Mouse (Mus musculus) neural tube, embryonic 15.5 days (tissue): Measurements from ENCODE around the gene Csn1s2b. TPM values are rescaled to one million over a fixed set of nuclear protein-coding genes. Genes with fewer than 3 reads are reported as not detected.

ENCODE experiments used
- polyA plus RNA-seq: library from polyadenylated mRNA; unstranded; fragments of >200 nt; fragmentation: Nextera tagmentation; extraction: Ambion mirVana; gene quantifications from 2 replicates; pipeline ENCODE4 v1.2.1, GENCODE M21; 2015

Csn1s2b gene
- polyA plus RNA-seq, 1 experiment from 2014 or later = 0.26 TPM

Other genes starting within 250 kb of the Csn1s2b start
- gene Sult1d1, start 239.1 kb upstream of the Csn1s2b start, polyA plus RNA-seq = 1.5 TPM in 1 of 2 replicates, not detected in the other
- not detected in 2 replicates for gene Sult1e1, start 216.5 kb upstream of the Csn1s2b start, polyA plus RNA-seq
- not detected in 2 replicates for gene Csn1s1, start 141.9 kb upstream of the Csn1s2b start, polyA plus RNA-seq
- not detected in 2 replicates for gene Csn2, start 108.5 kb upstream of the Csn1s2b start, polyA plus RNA-seq
- gene Csn1s2a, start 33.5 kb upstream of the Csn1s2b start, polyA plus RNA-seq = not detected in 2 replicates
- not detected in 2 replicates for gene Prr27, start 17.6 kb downstream of the Csn1s2b start, polyA plus RNA-seq
- gene Odam, start 76.9 kb downstream of the Csn1s2b start, polyA plus RNA-seq = not detected in 2 replicates
- gene Csn3, start 117.5 kb downstream of the Csn1s2b start, polyA plus RNA-seq = 0.24 TPM in 1 of 2 replicates, not detected in the other
- gene 2310003L06Rik, start 161.4 kb downstream of the Csn1s2b start, polyA plus RNA-seq = not detected in 2 replicates
- not detected in 2 replicates for gene Gm28434, start 161.4 kb downstream of the Csn1s2b start, polyA plus RNA-seq
- not detected in 2 replicates for gene Cabs1, start 171.4 kb downstream of the Csn1s2b start, polyA plus RNA-seq
- gene Smr3a, start 194.5 kb downstream of the Csn1s2b start, polyA plus RNA-seq = not detected in 2 replicates